Mouse (Mus musculus) midbrain, embryonic 10.5 days (tissue): ENCODE data around the gene Fas. TPM values are rescaled to one million over a fixed set of nuclear protein-coding genes. Genes with fewer than 3 reads are reported as not detected.

Experiments
- DNase-seq: peaks from one replicate; pipeline ENCODE4 v3.0.0-alpha.2; 2017; ENCODE audit warnings: low spot score
- H3K27ac ChIP-seq: fragments of 300-500 bp; sonication (generic); replicated peaks from 2 replicates; pipeline ENCODE4 v1.5.1; 2016; ENCODE audit warnings: mild to moderate bottlenecking
- H3K27me3 ChIP-seq: fragments of 300-500 bp; sonication (generic); 2 replicates; pipeline ENCODE4 v1.6.1; 2016; ENCODE audit warnings: low read depth, mild to moderate bottlenecking; ENCODE audit not compliant: poor library complexity, severe bottlenecking
- H3K36me3 ChIP-seq: fragments of 300-500 bp; sonication (generic); 2 replicates; pipeline ENCODE4 v1.6.1; 2016; ENCODE audit warnings: mild to moderate bottlenecking, moderate library complexity
- H3K4me1 ChIP-seq: fragments of 300-500 bp; sonication (generic); 2 replicates; pipeline ENCODE4 v1.6.1; 2016
- H3K4me3 ChIP-seq: fragments of 300-500 bp; sonication (generic); 2 replicates; pipeline ENCODE4 v1.5.1; 2016; ENCODE audit warnings: mild to moderate bottlenecking, moderate library complexity
- H3K9me3 ChIP-seq: fragments of 300-500 bp; sonication (generic); replicated peaks from 2 replicates; pipeline ENCODE4 v1.6.1; 2016; ENCODE audit warnings: mild to moderate bottlenecking
- WGBS: fragments of 180-500 bp; shearing (Covaris S2); methylation state at CpG from one replicate; pipeline ENCODE4 v1.1.7; 2016; 5-methylcytosine and 5-hydroxymethylcytosine counted together
- polyA plus RNA-seq: library from polyadenylated mRNA; unstranded; fragments of >200 nt; fragmentation: Nextera tagmentation; extraction: Ambion mirVana; gene quantifications from 2 replicates; pipeline ENCODE4 v1.2.1, GENCODE M21; 2016

Gene Fas
- 0.38 and 0.41 TPM in 2 replicates for polyA plus RNA-seq

DNA sequence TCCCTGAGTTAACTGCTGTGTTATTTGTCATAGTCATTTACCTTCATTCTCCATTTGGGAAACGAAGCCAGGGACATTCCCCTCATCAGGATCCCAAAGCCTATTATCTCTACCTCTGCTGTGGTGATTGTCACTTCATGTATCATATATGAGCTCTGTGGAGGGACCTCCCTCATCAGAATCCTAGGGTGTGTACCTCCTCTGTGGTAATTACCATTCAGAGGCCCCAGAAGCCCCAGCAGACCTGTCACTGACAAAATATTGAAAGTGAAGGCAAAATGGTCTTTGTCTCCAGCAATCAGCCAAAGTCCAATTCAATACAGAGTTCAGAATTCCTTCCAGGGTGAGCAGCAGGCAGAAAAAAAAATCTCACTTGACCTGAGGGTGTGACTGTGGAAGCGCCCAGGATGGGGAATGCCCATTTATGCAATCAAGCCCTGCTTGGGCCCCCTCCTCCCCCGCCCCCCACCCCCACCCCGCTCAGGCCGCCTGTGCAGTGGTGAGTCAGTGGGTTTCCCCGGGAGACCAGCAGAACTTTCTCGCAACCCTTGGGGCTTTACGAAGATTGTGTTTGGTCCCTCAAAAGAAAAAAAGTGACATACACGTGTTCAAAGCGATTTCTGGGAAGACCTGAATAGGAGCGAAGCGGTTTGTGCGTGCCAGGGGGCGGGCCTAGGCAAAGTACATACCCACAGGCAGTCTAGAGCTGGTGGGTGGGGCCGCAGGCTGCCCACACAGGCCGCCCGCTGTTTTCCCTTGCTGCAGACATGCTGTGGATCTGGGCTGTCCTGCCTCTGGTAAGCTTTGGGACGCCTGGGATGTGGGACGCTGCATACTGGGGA lies at the start of gene Fas:
Gene Fas, plus strand, starts transcription at position 719 of the 842 bp plus-strand sequence.
- Histone ChIP-seq H3K27me3 (peaks cover 21% of the 10 kb centered on the region), H3K4me1 (peaks cover 15% of the 10 kb centered on the region), H3K27ac (no peak within 1 kb of the TSS; the same call in 1 of the 2 replicates), H3K9me3 (no peaks in the 10 kb centered on the region), H3K36me3 (no peaks in the 10 kb centered on the region), H3K4me3 (peak within 1 kb of the TSS; percentile 59)
- DNase-seq = peak; percentile 49
- 6% methylated on average over 19 of the region's 19 CpGs for WGBS

DNA sequence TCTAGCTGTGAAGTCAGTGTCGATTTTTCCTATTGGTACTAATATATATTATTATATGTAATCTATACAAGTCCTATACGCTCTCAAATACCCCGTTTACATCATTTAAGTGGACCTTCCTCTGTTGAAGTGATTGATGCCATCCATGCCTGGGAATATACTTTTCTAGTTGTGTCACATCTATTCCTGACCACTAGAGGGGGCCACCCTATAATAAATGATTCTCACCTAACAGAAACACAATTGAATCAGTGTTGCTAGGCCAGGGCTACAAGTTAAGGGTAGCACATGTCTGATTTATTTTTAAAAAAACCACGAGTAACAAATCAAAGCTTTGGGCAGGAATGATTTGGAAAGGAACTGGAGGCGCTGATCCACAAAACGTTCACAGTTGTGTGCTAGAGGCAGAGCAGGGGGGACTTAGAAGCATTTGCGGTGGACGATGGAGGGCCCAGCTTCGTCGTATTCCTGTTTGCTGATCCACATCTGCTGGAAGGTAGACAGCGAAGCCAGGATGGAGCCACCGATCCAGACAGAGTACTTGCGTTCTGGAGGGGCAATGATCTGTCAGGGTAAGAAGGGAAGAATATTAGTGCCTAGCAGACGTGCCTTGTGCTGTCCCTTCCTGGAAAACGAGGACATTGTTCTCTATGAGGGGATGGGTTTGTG lies 49.1 kb upstream of the Fas start:
- no peaks in the 10 kb centered on the region for H3K27me3 ChIP-seq
- no peaks in the 10 kb centered on the region for H3K4me1 ChIP-seq
- no peak overlapping the region for H3K4me3 ChIP-seq
- WGBS = 67% methylated on average over 15 of the region's 15 CpGs
- no peak overlapping the region for H3K27ac ChIP-seq
- DNase-seq = no peak
- no peaks in the 10 kb centered on the region for H3K36me3 ChIP-seq
- no peaks in the 10 kb centered on the region for H3K9me3 ChIP-seq

DNA sequence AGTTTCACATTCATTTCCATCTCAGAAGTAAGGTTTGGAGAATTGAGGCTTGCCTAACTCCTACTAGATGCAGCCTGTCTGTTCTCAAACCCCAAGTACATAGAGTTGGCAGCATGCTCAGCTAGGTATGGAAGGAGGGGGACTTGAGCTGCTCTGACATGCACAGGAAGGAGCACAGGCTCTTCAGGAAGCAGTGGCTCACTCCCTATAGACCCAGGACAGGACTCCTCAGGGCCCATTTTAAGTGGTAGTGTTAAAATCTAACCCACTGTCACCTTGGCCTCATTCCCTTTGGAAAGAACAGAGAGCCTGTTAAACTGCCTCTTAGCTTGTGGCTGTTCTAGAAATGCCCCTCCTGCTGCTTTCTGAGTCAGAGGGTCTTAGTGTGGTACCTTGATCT lies 47.5 kb upstream of the Fas start:
- DNase-seq = no peak
- no peaks in the 10 kb centered on the region for H3K27me3 ChIP-seq
- no peaks in the 10 kb centered on the region for H3K4me1 ChIP-seq
- H3K36me3 ChIP-seq = no peaks in the 10 kb centered on the region
- H3K9me3 ChIP-seq = no peaks in the 10 kb centered on the region
- no peak overlapping the region for H3K4me3 ChIP-seq
- no peak overlapping the region for H3K27ac ChIP-seq

DNA sequence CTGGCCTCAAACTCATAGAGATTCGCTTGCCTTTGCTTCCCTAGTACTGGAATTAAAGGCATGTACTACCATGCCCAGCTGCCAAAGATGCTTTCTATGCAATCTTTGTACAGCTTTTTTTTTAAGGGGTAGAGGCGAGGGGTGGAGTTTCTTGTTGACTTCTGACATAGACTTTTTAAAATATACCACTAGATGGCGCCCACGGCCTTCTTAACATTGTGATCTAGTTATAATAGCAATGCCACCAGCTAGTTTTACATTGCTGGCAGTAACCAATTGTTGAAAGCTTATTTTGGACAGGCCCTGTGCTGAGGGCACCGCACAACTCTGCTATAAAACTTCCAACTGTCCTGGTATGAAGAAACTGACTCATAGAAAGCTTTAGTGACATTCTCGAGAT lies 46.4 kb upstream of the Fas start:
- no peak overlapping the region for H3K27ac ChIP-seq
- DNase-seq = peak; percentile 45

DNA sequence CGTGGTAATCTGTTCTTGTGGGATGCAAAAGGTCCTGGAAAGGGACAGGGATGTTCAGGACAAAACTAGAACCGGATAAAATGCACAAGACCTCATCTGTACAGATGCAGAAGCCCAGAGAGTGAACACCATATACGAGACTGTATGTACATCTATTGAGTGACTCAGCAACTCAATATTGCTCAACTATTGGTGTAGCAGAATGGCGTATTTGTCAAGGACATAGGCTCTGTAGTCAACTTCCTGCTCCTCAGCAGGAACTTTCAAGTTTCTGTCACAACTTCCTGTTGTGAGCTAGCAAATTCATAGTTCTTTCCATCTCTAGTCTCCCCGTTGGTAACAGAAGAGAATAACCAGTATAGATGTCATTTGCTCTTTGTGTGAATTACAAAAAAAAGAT lies 41.9 kb upstream of the Fas start:
- H3K9me3 ChIP-seq = no peaks in the 10 kb centered on the region
- WGBS = 85% methylated on average over 5 of the region's 5 CpGs
- no peaks in the 10 kb centered on the region for H3K4me1 ChIP-seq
- no peak for DNase-seq
- no peak overlapping the region for H3K4me3 ChIP-seq
- no peak overlapping the region for H3K27ac ChIP-seq
- H3K36me3 ChIP-seq = no peaks in the 10 kb centered on the region
- H3K27me3 ChIP-seq = no peaks in the 10 kb centered on the region

More for the DNA sequence above, 46.4 kb upstream of the Fas start:
- no peaks in the 10 kb centered on the region for H3K9me3 ChIP-seq
- no peaks in the 10 kb centered on the region for H3K27me3 ChIP-seq
- whole genome bisulfite sequencing = 21% methylated on average over 6 of the region's 6 CpGs
- no peaks in the 10 kb centered on the region for H3K36me3 ChIP-seq
- H3K4me1 ChIP-seq = no peaks in the 10 kb centered on the region
- no peak overlapping the region for H3K4me3 ChIP-seq

DNA sequence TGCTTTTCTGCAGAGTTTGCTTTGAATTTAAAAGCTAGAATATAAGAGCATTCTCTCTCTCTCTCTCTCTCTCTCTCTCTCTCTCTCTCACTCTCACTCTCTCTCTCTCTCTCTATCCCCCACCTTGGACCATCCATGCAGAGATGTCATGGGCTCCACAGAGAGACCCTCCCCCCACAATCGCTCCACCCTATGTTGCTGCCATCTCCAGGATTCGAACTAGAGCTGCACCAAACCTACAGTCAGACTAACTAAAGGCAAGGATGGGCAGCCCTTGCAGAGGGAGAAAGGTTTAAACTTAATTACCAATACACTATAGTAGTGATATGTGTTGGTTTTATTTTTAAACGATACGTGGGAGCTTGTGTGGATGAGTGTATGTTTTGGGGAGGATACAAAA lies 39.8 kb upstream of the Fas start:
- DNase-seq = no peak
- 83% methylated on average over 4 of the region's 4 CpGs for WGBS
- Histone ChIP-seq H3K4me3 (no peak overlapping the region), H3K9me3 (no peaks in the 10 kb centered on the region), H3K36me3 (no peaks in the 10 kb centered on the region), H3K4me1 (no peaks in the 10 kb centered on the region), H3K27me3 (no peaks in the 10 kb centered on the region), H3K27ac (no peak overlapping the region)

DNA sequence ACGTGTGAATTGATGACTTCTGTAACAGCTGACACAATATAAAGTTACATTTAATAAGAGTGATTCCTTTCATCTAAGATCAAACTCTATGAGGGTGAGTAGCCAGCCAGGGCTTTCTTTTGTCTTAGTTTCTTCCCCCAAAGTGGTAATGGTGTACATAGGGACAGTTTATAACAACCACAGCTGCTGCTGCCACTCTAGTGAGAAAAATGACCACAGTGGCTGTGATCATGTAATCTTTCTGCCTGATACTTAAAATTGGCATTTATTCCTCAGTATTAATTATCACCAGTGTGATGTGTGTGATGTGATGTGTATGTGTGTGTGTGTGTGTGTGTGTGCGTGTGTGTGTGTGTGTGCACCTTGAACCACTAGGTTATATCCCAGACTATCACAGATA lies 38.6 kb upstream of the Fas start:
- Histone ChIP-seq H3K4me1 (no peaks in the 10 kb centered on the region), H3K27ac (no peak overlapping the region), H3K27me3 (no peaks in the 10 kb centered on the region), H3K9me3 (no peaks in the 10 kb centered on the region), H3K36me3 (no peaks in the 10 kb centered on the region), H3K4me3 (no peak overlapping the region)
- no peak for DNase-seq
- WGBS = 83% methylated on average over 2 of the region's 2 CpGs

DNA sequence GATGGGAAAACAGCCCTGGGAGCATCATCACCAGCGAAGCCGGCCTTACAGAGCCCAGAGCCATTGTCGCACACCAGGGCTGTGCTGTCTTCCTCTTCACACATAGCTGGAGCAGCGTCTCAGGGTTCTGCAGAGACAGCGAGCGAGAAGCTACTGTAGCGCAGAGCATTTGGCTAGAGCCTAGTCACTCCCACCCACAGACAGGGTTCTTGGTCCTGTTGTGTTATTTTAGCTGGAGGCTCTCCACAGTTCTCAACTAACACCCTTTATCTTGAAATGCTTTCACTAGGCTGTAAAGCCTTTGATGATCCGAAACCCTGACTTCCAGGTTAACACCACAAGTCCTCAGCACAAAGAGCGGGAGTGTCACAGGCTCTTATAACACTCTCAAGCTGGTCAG lies 38.0 kb upstream of the Fas start:
- Histone ChIP-seq H3K27ac (no peak overlapping the region), H3K9me3 (no peaks in the 10 kb centered on the region), H3K4me1 (no peaks in the 10 kb centered on the region), H3K36me3 (no peaks in the 10 kb centered on the region), H3K27me3 (no peaks in the 10 kb centered on the region), H3K4me3 (no peak overlapping the region)
- no peak for DNase-seq
- WGBS = 84% methylated on average over 9 of the region's 9 CpGs

DNA sequence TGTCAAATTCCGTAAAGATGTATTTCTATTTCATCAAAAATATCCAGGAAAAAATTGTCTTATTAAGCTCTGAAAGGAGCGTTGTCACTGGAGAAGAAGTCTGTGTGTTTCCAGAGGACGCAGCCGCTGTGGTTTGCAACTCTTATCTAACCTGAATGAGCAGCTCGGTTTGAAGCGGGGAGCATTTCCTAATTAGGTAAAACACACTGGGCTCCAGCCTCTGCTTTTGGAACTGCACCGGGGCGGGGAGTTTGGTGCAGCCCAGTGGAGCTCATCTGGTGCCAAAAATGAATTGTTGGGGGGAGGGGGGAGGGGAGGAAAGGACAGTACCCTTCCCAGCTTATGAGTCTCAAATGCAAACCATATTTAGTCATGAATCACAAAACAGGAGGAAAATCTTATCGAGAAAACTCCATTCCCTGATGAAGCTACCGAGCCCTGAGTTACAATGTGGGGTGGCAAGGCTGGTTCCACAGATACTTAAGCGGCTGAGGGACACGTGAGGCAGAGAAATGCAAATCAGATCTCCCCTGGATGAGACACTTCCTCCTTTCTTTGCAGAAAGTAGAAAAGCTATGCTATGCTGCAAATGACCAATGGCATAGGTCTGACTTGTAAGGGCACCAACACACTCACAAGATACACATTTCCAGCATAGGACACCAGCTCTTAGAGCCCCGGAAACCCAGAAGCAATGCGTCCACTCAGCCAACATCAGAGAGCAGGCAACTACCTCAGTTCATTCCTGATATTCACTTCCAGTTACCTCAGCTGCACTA lies 36.2 kb upstream of the Fas start:
- Histone ChIP-seq H3K4me1 (no peaks in the 10 kb centered on the region), H3K36me3 (no peaks in the 10 kb centered on the region), H3K27ac (no peak overlapping the region), H3K9me3 (no peaks in the 10 kb centered on the region), H3K27me3 (no peaks in the 10 kb centered on the region), H3K4me3 (no peak overlapping the region)
- 49% methylated on average over 14 of the region's 14 CpGs for WGBS
- DNase-seq = no peak

DNA sequence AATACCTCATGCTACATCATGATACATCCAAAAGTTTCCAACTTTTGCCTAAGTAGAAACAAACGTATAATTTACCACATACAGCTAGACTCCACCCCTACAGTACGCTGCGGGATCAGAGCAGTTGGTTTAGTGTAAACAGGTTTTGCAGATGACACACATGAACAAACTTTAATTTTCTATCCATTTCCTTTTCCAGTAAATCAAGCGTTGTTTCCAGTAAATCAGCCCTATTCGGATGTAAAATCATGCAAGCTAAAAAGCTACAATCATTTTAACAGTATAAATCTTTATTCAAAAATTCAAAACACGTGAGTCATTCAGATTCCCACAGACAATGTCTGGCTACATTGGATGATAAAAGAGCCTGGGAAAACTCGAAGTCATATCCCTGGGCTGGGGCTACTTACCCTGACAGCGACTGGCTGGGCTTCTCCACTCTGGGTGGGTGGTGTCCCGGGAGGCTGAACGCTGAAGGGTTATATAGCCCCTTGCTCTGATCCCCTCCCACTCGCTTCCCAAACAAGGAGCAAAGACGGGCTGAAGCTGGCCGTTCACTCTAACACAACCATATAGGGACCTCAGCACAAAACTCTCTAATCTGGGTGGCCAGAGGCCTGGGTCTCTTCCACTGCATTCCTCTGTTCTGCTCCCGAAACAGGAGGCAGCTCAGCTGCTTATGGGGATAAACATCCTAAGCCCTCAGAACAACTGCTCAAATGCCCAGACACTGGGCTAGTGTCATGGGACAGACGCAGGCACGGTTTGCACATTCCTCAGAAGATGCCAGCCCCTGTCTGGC lies 35.4 kb upstream of the Fas start, which contains the start of gene Acta2:
Gene Acta2, minus strand, starts transcription at position 711 of the 802 bp plus-strand sequence.
- Histone ChIP-seq H3K4me1 (no peaks in the 10 kb centered on the region), H3K9me3 (no peaks in the 10 kb centered on the region), H3K27me3 (no peaks in the 10 kb centered on the region), H3K4me3 (no peak within 1 kb of the TSS), H3K36me3 (no peaks in the 10 kb centered on the region), H3K27ac (no peak within 1 kb of the TSS)
- WGBS = 65% methylated on average over 16 of the region's 16 CpGs
- no peak for DNase-seq

DNA sequence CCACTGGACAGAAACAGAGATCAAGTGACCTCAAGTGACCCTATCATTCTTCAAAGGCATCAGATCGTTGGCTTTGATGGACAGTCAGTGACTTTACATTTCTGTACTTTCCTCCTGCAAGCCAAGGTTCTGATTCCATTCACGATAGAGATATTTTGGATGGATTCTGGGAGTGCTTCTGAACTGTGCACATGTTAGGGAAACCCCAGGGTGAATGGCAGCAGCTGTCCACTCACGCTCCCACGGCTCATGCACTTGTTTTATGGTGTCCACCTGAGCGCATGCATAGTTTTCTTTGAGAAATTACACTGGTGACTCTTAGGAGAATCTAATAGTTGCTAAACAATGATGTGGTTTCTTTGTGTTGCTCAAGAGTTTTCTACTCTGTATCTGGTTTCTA lies 34.3 kb upstream of the Fas start:
- no peaks in the 10 kb centered on the region for H3K27me3 ChIP-seq
- 86% methylated on average over 5 of the region's 5 CpGs for WGBS
- no peaks in the 10 kb centered on the region for H3K36me3 ChIP-seq
- DNase-seq = no peak
- no peaks in the 10 kb centered on the region for H3K4me1 ChIP-seq
- no peaks in the 10 kb centered on the region for H3K9me3 ChIP-seq
- no peak overlapping the region for H3K4me3 ChIP-seq
- H3K27ac ChIP-seq = no peak overlapping the region

DNA sequence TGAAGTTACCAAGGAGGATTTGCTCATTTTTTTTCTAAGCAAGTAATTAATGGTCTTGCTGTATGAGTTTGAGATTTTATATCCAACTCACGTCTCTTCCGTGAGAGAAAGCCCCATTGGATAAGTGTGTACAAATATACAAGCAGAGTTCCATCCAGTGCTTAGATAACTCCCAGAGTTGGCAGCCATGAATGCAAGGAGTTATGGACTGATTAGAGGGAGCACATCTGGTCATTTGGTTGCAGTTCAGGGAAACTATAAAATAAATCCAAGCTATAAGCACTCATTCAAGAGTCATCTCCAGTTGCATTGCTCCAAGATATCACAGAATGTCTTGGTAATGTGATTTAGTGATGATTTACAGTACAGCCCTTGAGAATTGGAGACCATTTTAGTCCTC lies 33.5 kb upstream of the Fas start:
- H3K9me3 ChIP-seq = no peaks in the 10 kb centered on the region
- H3K36me3 ChIP-seq = no peaks in the 10 kb centered on the region
- no peak overlapping the region for H3K27ac ChIP-seq
- WGBS = 91% methylated on average over 2 of the region's 2 CpGs
- no peak overlapping the region for H3K4me3 ChIP-seq
- no peak for DNase-seq
- no peaks in the 10 kb centered on the region for H3K4me1 ChIP-seq
- no peaks in the 10 kb centered on the region for H3K27me3 ChIP-seq
